Mouse (Mus musculus) heart, embryonic 15.5 days (tissue): ENCODE results near the gene Nudt14. TPM values are rescaled to one million over a fixed set of nuclear protein-coding genes. Genes with fewer than 3 reads are reported as not detected.

ENCODE experiments used
- ATAC-seq: fragments of 200-750 bp; cut with Nextera tagmentation; replicated peaks from 2 replicates; pipeline ENCODE4 v1.8.0; 2017; ENCODE audit warnings: low read depth, moderate TSS enrichment; ENCODE audit not compliant: insufficient number of reproducible peaks, insufficient read depth, low FRiP score
- H3K27ac ChIP-seq: fragments of 300-500 bp; sonication (generic); 2 replicates; pipeline ENCODE4 v1.5.1; 2015; ENCODE audit warnings: mild to moderate bottlenecking, inconsistent platforms
- H3K27me3 ChIP-seq: fragments of 300-500 bp; sonication (generic); 2 replicates; pipeline ENCODE4 v1.6.1; 2015; ENCODE audit warnings: inconsistent platforms
- H3K36me3 ChIP-seq: fragments of 300-500 bp; sonication (generic); 2 replicates; pipeline ENCODE4 v1.6.1; 2015; ENCODE audit warnings: mild to moderate bottlenecking, inconsistent platforms
- H3K4me1 ChIP-seq: fragments of 300-500 bp; sonication (generic); replicated peaks from 2 replicates; pipeline ENCODE4 v1.6.1; 2015; ENCODE audit warnings: inconsistent platforms
- H3K4me2 ChIP-seq: fragments of 300-500 bp; sonication (generic); 2 replicates; pipeline ENCODE4 v1.6.1; 2015; ENCODE audit warnings: inconsistent platforms, mild to moderate bottlenecking, moderate library complexity
- H3K4me3 ChIP-seq: fragments of 300-500 bp; sonication (generic); 2 replicates; pipeline ENCODE4 v1.5.1; 2015; ENCODE audit warnings: mild to moderate bottlenecking, inconsistent platforms
- H3K9ac ChIP-seq: fragments of 300-500 bp; sonication (generic); 2 replicates; pipeline ENCODE4 v1.6.1; 2015; ENCODE audit warnings: mild to moderate bottlenecking, inconsistent platforms
- H3K9me3 ChIP-seq: fragments of 300-500 bp; sonication (generic); replicated peaks from 2 replicates; pipeline ENCODE4 v1.6.1; 2016; ENCODE audit warnings: inconsistent platforms
- WGBS: fragments of 180-500 bp; shearing (Covaris S2); methylation state at CpG from one replicate; pipeline ENCODE4 v1.1.7; 2015; ENCODE audit warnings: mixed read lengths; 5-methylcytosine and 5-hydroxymethylcytosine counted together
- polyA plus RNA-seq: library from polyadenylated mRNA; unstranded; fragments of >200 nt; fragmentation: Nextera tagmentation; extraction: Ambion mirVana; gene quantifications from 2 replicates; pipeline ENCODE4 v1.2.1, GENCODE M21; 2015

Gene Nudt14
- 32.1 and 48.3 TPM in 2 replicates for polyA plus RNA-seq

DNA sequence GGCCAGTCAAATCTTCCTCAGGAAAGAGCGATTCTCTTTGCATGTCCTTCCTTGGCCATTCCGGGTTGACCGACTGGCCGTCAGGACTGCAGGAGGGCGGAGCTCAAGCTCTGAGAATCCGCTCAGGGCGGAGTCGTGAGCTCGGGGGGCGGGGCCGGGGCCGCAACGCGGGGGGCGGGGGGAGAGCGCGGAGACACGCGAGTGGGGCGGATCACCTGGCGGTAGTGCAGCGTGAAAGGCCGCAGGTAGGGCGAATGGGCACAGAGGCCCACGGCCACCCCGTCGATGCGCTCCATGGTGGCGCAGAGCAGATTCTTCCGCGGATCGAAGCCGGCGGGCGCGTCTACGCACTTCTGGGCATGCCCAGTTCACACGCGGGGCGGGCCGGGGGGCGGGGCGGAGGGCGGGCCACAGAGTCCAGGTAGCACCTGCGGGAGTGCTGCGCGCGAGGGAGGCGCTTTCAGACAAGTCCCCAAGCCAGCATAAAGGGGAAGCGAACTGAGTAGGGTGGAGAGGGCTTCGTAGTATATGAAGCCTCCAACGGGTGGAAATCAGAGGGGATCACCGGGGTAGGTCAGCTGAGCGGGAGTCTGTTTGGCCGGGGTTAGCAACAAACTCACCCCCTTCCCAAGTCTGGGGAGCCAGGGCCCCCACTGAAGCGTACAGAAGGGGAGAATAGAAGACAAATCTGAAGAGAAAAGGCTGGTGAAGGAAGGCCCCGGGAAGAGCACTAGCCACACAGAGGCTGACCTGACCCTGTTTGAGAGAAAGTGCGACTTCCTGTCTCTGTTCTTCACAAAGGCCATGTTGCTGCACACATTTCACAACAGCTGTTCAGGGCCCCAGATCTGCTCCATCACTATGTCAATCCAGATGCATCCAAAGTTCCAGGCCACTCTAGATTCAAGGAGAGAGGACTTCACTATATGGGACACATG is at the start of gene Nudt14:
Nudt14 (minus strand) TSS at position 349 of the 938 bp plus-strand sequence.
- Histone ChIP-seq H3K4me3 (peak within 1 kb of the TSS; percentile 90), H3K9ac (peak within 1 kb of the TSS; percentile 88), H3K4me2 (peak within 1 kb of the TSS; percentile 90), H3K4me1 (peaks cover 24% of the 10 kb centered on the region), H3K36me3 (no peaks in the 10 kb centered on the region), H3K27me3 (peaks cover 13% of the 10 kb centered on the region; the same call in 1 of the 2 replicates), H3K9me3 (no peaks in the 10 kb centered on the region), H3K27ac (peak within 1 kb of the TSS; percentile 78)
- ATAC-seq = peak; percentile 84
- WGBS = 2% methylated on average over 58 of the region's 58 CpGs

DNA sequence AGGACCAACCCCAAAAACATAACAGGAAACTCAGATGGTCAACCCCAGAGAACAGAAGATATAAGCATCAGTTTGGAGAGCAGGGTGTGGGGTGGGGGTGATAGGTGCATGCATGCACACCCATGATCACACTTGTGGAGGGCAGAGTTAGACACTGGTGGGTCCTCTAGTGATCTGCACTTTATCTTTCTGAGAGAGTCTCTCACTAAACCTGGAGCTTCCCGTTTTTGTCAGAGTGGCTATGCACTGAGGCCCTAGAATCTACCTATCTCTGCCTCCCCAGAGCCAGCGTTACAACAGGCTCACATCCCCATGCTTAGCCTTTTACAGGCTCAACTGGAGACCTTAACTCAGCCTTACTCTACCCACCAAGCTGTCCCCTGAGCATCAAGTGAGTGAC is 49.5 kb upstream of the Nudt14 start:
- Histone ChIP-seq H3K27ac (no peak overlapping the region), H3K4me1 (peaks cover 18% of the 10 kb centered on the region), H3K4me3 (no peak overlapping the region), H3K4me2 (no peak overlapping the region), H3K9me3 (no peaks in the 10 kb centered on the region), H3K36me3 (peaks cover 24% of the 10 kb centered on the region), H3K27me3 (no peaks in the 10 kb centered on the region), H3K9ac (no peak overlapping the region)
- no peak for ATAC-seq
- WGBS = 81% methylated on average over 2 of the region's 2 CpGs

DNA sequence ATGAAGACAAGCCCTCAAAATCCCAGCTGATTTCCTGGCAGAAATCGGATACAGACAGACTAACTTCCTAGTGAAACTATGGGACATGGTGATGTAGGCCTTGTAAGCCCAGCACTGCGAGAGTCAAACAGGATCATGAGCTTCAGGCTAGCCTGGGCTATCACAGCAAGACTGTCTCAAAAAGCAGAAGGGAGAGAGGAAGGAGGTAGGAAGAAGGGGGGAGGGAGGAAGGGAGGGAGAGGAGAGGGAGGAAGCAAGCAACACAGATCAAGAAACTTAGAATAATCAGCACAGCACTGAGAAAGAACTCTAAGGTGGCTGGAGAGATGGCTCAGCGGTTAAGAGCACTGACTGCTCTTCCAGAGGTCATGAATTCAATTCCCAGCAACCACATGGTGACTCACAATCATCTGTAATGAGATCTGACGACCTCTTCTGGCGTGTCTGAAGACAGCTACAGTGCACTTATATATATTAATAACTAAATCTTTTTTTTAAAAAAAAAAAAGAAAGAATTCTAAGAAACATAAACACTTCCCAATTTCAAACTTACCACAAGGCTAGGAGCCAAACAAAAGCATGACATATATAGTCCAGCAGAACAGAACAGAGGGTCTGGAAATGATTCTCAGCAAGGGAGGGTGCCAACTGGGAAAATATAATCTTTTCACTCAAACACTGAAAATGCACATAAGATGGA is 48.9 kb upstream of the Nudt14 start:
- Histone ChIP-seq H3K9me3 (no peaks in the 10 kb centered on the region), H3K9ac (no peak overlapping the region), H3K27me3 (no peaks in the 10 kb centered on the region), H3K4me3 (no peak overlapping the region), H3K4me2 (no peak overlapping the region), H3K27ac (no peak overlapping the region), H3K4me1 (peaks cover 18% of the 10 kb centered on the region), H3K36me3 (peaks cover 30% of the 10 kb centered on the region)
- ATAC-seq = no peak
- 84% methylated on average over 5 of the region's 5 CpGs for WGBS

DNA sequence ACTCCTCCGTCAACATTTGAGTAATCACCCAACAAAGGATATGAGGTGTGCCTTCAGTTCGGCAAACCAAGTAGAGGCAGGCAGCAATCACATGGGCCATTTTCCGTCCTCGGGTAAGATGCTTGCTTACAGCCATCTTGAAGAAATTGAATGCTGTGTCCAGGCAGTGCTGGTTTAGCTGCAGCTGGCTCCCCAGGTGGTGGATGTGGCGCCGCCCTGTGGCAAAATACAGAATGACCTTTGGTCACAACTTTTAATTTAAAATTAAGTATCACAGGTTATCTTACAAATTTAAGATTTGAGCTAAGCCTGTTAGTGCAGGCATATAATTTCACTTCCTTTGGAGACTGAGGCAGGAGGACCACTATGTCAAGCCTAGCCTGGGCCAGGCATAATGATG is 46.0 kb upstream of the Nudt14 start:
- 73% methylated on average over 6 of the region's 6 CpGs for WGBS
- no peak overlapping the region for H3K4me3 ChIP-seq
- no peak for ATAC-seq
- no peaks in the 10 kb centered on the region for H3K27me3 ChIP-seq
- no peak overlapping the region for H3K4me2 ChIP-seq
- peaks cover 11% of the 10 kb centered on the region for H3K4me1 ChIP-seq
- H3K9me3 ChIP-seq = no peaks in the 10 kb centered on the region
- no peak overlapping the region for H3K9ac ChIP-seq
- no peak overlapping the region for H3K27ac ChIP-seq
- peaks cover 44% of the 10 kb centered on the region for H3K36me3 ChIP-seq

DNA sequence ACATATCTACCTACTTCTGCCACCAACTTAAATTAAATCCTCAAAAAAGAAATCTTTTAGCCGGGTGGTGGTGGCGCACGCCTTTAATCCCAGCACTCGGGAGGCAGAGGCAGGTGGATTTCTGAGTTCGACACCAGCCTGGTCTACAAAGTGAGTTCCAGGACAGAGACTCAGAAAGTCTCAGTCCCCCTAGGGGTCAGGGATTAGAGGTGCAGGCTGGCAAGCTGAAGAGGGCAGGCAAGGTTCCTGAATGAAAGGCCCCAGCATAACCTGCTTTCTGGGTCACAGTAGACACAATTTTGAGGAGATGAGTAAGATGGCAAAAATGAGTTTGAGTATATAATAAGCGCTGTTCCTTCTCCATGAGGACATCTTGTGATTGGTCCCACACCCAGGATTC is 43.4 kb upstream of the Nudt14 start:
- H3K4me3 ChIP-seq = no peak overlapping the region
- peaks cover 14% of the 10 kb centered on the region; the same call in 1 of the 2 replicates for H3K4me1 ChIP-seq
- H3K4me2 ChIP-seq = no peak overlapping the region
- WGBS = 94% methylated on average over 6 of the region's 6 CpGs
- H3K9me3 ChIP-seq = no peaks in the 10 kb centered on the region
- H3K27ac ChIP-seq = no peak overlapping the region
- no peak for ATAC-seq
- peaks cover 49% of the 10 kb centered on the region for H3K36me3 ChIP-seq
- no peaks in the 10 kb centered on the region for H3K27me3 ChIP-seq
- H3K9ac ChIP-seq = no peak overlapping the region

DNA sequence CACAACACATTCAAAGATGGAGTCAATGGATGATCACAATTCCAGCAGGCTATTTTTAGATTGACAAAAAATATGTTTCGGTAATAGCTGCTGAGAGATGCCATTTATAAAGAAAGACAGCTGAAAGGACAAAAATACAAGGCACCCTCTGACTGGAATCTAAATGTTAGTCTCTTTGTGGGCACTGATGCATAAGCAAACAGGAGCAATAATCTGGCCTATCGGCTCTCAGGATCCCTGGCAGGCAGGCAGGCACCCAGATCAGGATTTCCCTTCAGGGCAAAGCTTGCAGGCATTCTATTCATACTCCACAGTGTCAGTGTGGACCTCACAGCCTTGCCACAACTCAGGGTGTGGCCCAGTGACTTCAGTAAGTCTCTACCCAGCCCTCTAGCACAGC is 40.1 kb upstream of the Nudt14 start:
- WGBS = 51% methylated on average over 2 of the region's 2 CpGs
- Histone ChIP-seq H3K4me2 (no peak overlapping the region), H3K9me3 (no peaks in the 10 kb centered on the region), H3K36me3 (peaks cover 66% of the 10 kb centered on the region), H3K4me1 (peaks cover 19% of the 10 kb centered on the region), H3K27me3 (no peaks in the 10 kb centered on the region), H3K4me3 (no peak overlapping the region), H3K27ac (peak overlapping the region; percentile 29), H3K9ac (0 out of 2 replicates have a peak overlapping the region, but pooled peaks have one; percentile 13)
- ATAC-seq = no peak

DNA sequence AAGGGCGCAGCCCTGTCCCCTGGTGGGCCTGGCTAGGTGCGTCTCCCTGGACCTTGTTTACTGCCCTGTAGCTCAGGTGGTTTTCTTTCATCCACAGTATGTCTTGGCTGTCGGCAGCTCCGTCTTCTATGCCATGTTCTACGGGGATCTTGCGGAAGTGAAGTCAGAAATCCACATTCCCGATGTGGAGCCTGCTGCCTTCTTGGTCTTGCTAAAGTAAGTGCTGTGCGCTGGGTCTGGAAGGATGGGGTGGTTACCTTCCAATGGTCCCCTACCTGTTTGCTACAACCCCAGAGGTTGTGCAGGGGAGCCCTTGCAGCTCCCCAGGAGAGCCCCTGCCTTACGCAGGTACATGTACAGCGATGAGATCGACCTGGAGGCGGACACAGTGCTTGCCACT is 35.2 kb upstream of the Nudt14 start:
- peaks cover 53% of the 10 kb centered on the region for H3K36me3 ChIP-seq
- H3K27ac ChIP-seq = peak overlapping the region; percentile 92
- WGBS = 42% methylated on average over 12 of the region's 12 CpGs
- ATAC-seq = no peak
- peak overlapping the region; percentile 80 for H3K9ac ChIP-seq
- H3K27me3 ChIP-seq = no peaks in the 10 kb centered on the region
- H3K4me3 ChIP-seq = peak overlapping the region; percentile 71
- H3K4me1 ChIP-seq = peaks cover 27% of the 10 kb centered on the region
- H3K9me3 ChIP-seq = no peaks in the 10 kb centered on the region
- peak overlapping the region; percentile 88 for H3K4me2 ChIP-seq

DNA sequence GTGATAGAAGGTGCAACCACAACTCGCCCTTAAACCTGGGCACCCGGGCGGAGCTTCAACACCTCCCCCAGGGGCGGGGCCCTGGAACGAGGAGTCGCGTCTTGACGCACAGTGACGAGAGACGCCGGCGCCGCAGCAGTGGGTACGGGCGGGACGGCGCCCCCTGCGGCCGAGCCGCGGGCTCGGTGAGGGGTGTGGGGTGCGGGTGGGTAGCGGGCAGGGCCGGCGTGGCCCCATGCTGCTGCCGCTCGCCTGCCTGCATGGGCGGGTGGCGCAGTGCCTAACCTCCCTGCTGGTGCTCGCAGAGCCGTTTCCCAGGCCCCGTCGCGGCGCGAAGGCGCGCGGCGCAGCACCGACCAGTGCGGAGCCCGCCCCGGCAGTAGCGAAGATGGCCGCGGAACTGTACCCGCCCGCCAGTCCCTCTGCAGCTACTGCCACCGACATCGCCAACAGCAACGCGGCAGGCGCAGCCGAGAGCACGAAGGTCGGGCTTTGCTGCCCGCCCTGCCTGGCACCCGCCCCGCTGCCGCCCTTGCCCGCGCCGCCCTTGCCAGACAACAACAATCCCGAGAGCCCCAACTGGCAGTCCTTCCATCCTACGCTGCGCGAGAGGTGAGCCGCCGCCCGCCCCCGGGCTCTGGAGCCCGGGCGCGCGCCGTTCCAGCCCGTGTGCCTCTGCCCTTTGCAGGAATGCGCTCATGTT is 34.6 kb upstream of the Nudt14 start, which contains the start of gene Btbd6:
Btbd6 (plus strand) TSS at position 112 of the 703 bp plus-strand sequence.
- Histone ChIP-seq H3K27me3 (no peaks in the 10 kb centered on the region), H3K9me3 (no peaks in the 10 kb centered on the region), H3K4me1 (peaks cover 22% of the 10 kb centered on the region), H3K27ac (peak within 1 kb of the TSS; percentile 92), H3K4me2 (peak within 1 kb of the TSS; percentile 88), H3K36me3 (peaks cover 59% of the 10 kb centered on the region), H3K4me3 (peak within 1 kb of the TSS; percentile 71), H3K9ac (peak within 1 kb of the TSS; percentile 80)
- under 1% methylated on average over 79 of the region's 80 CpGs for WGBS
- ATAC-seq = peak; percentile 91

DNA sequence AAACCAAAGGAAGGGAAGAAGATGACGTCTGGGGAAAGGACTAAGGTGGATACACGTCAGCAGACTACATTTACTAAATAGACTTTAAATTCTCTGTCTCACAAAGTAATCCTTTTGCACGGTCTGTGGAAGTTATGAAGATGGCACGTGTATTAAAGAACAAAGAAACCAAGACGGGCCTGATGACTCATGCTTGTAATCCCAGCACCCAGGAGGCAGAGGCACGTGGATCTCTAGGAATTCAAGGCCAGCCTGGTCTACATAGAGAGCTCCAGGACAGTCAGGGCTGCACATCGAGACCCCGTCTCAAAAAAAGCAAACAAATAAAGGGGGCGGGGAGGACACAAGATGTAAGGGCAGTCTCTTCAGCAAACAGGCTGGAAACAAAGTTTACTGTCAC is 32.8 kb upstream of the Nudt14 start:
- Histone ChIP-seq H3K27me3 (no peaks in the 10 kb centered on the region), H3K27ac (no peak overlapping the region), H3K4me2 (no peak overlapping the region), H3K9me3 (no peaks in the 10 kb centered on the region), H3K4me1 (peaks cover 22% of the 10 kb centered on the region), H3K4me3 (no peak overlapping the region), H3K36me3 (peaks cover 62% of the 10 kb centered on the region), H3K9ac (no peak overlapping the region)
- 83% methylated on average over 9 of the region's 9 CpGs for WGBS
- ATAC-seq = no peak

DNA sequence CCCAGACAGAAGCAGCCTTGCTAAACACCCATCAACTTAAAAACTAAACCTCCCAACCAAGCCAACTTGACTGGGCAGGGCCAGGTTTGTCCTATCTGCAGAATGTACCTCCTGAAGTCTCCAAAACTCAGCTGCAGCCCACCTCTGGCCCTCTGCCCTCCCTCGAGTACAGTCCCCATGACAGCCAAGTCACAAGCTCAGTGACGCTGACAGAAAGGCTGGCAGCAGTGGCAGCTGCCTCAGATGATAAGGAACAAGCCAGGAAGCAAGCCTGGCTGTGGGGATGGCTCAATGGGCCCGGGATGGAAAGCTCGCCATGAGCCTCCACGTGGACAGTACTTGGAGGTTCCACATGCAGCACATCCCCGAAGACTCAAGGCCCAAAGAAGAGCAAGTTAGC is 27.7 kb upstream of the Nudt14 start:
- Histone ChIP-seq H3K27me3 (no peaks in the 10 kb centered on the region), H3K9ac (no peak overlapping the region), H3K36me3 (peaks cover 93% of the 10 kb centered on the region), H3K27ac (no peak overlapping the region), H3K9me3 (no peaks in the 10 kb centered on the region), H3K4me3 (no peak overlapping the region), H3K4me2 (no peak overlapping the region), H3K4me1 (no peaks in the 10 kb centered on the region)
- ATAC-seq = no peak
- WGBS = 70% methylated on average over 6 of the region's 6 CpGs

DNA sequence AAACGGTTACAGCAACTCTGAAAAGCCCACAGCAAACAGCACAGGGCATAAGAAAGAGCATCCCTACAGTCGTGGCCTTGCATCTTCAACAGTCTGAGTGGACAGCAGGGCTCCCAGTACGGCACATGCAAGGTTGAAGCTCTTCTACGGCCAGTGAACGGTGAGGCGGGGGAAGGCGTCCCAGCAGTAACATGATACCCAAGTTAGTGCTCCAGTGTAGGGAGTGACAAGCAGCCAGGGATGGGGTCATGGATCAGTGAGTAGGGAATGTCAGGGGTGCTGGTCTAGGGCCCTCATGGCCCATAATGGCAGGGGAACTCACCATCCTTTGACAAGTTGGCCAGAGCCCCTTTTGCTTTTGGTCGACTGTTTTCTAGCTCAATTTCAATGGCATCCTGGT is 27.0 kb upstream of the Nudt14 start:
- no peaks in the 10 kb centered on the region for H3K27me3 ChIP-seq
- H3K9me3 ChIP-seq = no peaks in the 10 kb centered on the region
- WGBS = 71% methylated on average over 8 of the region's 8 CpGs
- peaks cover 94% of the 10 kb centered on the region for H3K36me3 ChIP-seq
- H3K27ac ChIP-seq = no peak overlapping the region
- H3K9ac ChIP-seq = no peak overlapping the region
- no peak for ATAC-seq
- no peak overlapping the region for H3K4me2 ChIP-seq
- no peaks in the 10 kb centered on the region for H3K4me1 ChIP-seq
- no peak overlapping the region for H3K4me3 ChIP-seq
